Mouse (Mus musculus) myocyte (in vitro differentiated cells): Measurements from ENCODE around the gene Lrrc4.

Experiments
- E2F4 ChIP-seq: IDR thresholded peaks from one replicate; pipeline ENCODE4 v1.6.1; 2011; ENCODE audit warnings: mild to moderate bottlenecking, control low read depth, moderate library complexity; ENCODE audit not compliant: insufficient read depth
- MAX ChIP-seq: IDR thresholded peaks from one replicate; pipeline ENCODE4 v1.6.1; 2011; ENCODE audit warnings: low read depth, mild to moderate bottlenecking, control low read depth
- MYOD1 ChIP-seq, 3 experiments: IDR thresholded peaks; one replicate each; pipeline ENCODE4 v1.6.1; 2011; ENCODE audit warnings: control low read depth in 2 of 3, low read depth in 2 of 3, mild to moderate bottlenecking in 2 of 3, moderate library complexity in 1 of 3; ENCODE audit not compliant: insufficient read length in 2 of 3, control insufficient read depth in 1 of 3
- MYOG ChIP-seq, 3 experiments: IDR thresholded peaks; one replicate each; pipeline ENCODE4 v1.6.1; 2011; ENCODE audit warnings: control low read depth in 2 of 3, low read depth in 2 of 3, mild to moderate bottlenecking in 2 of 3; ENCODE audit not compliant: insufficient read length in 2 of 3, control insufficient read depth in 1 of 3, insufficient read depth in 1 of 3
- POLR2A ChIP-seq: IDR thresholded peaks from one replicate; pipeline ENCODE4 v1.6.1; 2011; ENCODE audit warnings: low read depth, mild to moderate bottlenecking, control low read depth, moderate library complexity; ENCODE audit not compliant: insufficient read length
- POLR2AphosphoS2 ChIP-seq: IDR thresholded peaks from one replicate; pipeline ENCODE4 v1.6.1; 2011; ENCODE audit warnings: low read depth, control low read depth; ENCODE audit not compliant: insufficient read length
- USF1 ChIP-seq: IDR thresholded peaks from one replicate; pipeline ENCODE4 v1.6.1; 2011; ENCODE audit warnings: low read depth, mild to moderate bottlenecking, control low read depth, moderate library complexity

DNA sequence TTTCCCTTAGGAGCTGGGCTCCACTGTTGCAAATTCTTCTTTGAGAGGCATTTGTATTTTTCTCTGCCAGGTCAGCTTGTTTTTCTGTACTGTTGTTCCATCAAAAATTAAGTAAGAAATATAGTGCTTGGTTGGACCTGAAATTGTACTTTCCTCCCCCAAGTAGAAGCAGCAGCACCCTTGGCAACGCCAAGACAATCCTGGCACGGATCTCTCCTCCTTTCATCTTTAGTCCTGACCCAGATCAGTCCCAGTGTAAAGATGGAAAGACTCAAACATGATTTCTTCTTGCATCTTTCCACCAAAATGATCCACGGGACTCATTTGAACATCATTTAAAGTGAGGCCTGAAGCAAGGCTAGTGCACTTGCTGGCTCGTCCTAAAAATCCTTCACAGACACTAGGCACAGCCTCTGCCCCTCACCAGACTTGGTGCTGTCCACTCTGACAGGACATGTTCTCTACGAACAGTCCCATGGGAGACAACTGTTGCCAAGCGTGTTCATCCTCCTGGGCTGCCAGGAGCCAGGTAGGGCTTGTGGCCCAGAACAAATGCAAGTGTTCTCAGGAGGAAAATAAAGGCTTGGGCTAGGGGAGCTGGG, 27.8 kb downstream of the Lrrc4 start:
- TF ChIP-seq POLR2AphosphoS2: no peak
- no peak for TF ChIP-seq MAX
- TF ChIP-seq POLR2A: no peak
- no peak for TF ChIP-seq MYOG (IDR thresholded peaks at IDR 0.05; ENCODE audit: control insufficient read depth in 1 of 3, insufficient read depth in 1 of 3, insufficient read length in 2 of 3, low read depth in 2 of 3)
- TF ChIP-seq E2F4: no peak
- TF ChIP-seq USF1: no peak
- no peak for TF ChIP-seq MYOD1 (IDR thresholded peaks at IDR 0.05; ENCODE audit: control insufficient read depth in 1 of 3, insufficient read length in 2 of 3, low read depth in 2 of 3)
